Mouse (Mus musculus): ENCODE results near the gene Fermt3.
"Not testable (repeated sequence)": the region's sequence is repeated elsewhere in the genome, so short reads cannot be mapped to it uniquely, and the experiment has no call there.

The Fermt3 gene

GRCm38 (mm10) chr19:6991166-6991565, 28.1 kb downstream of the Fermt3 start:
- DNase-seq (ENCODE audit: extremely low spot score), result not testable (repeated sequence)

GRCm38 (mm10) chr19:6990712-6991111, 28.6 kb downstream of the Fermt3 start:
- DNase-seq (ENCODE audit: extremely low spot score), result no peak

- DNase-seq (ENCODE audit: extremely low spot score), result no peak
Observed at GRCm38 (mm10) chr19:6989251-6989650, 30.0 kb downstream of the Fermt3 start.

- DNase-seq (ENCODE audit: extremely low spot score), result no peak
Observed at GRCm38 (mm10) chr19:6987904-6988285, 31.4 kb downstream of the Fermt3 start.

- DNase-seq (ENCODE audit: extremely low spot score), result peak; percentile 81
Observed at GRCm38 (mm10) chr19:6987061-6987903, 32.0 kb downstream of the Fermt3 start, which contains the start of gene Vegfb. TSS of gene Vegfb (minus strand) at chr19:6987651.

- no peak for DNase-seq (ENCODE audit: extremely low spot score)
Observed at GRCm38 (mm10) chr19:6985951-6986708, 33.1 kb downstream of the Fermt3 start.

- no peak for DNase-seq (ENCODE audit: extremely low spot score)
Observed at GRCm38 (mm10) chr19:6985300-6985699, 34.0 kb downstream of the Fermt3 start.

GRCm38 (mm10) chr19:6983621-6984020, 35.6 kb downstream of the Fermt3 start:
- no peak for DNase-seq (ENCODE audit: extremely low spot score)

- no peak for DNase-seq (ENCODE audit: extremely low spot score)
Observed at GRCm38 (mm10) chr19:6981465-6981864, 37.8 kb downstream of the Fermt3 start.

GRCm38 (mm10) chr19:6980381-6981093, 38.7 kb downstream of the Fermt3 start, which contains the start of gene Fkbp2:
TSS of gene Fkbp2 (minus strand) at chr19:6980501.
- peak; percentile 99 for DNase-seq (ENCODE audit: extremely low spot score)

GRCm38 (mm10) chr19:6979486-6980380, 39.5 kb downstream of the Fermt3 start:
- DNase-seq (ENCODE audit: extremely low spot score), result peak; percentile 100

- peak; percentile 60 for DNase-seq (ENCODE audit: extremely low spot score)
Observed at GRCm38 (mm10) chr19:6979001-6979479, 40.2 kb downstream of the Fermt3 start.

GRCm38 (mm10) chr19:6978639-6978974, 40.7 kb downstream of the Fermt3 start:
- no peak for DNase-seq (ENCODE audit: extremely low spot score)

GRCm38 (mm10) chr19:6977759-6978638, 41.3 kb downstream of the Fermt3 start:
- DNase-seq (ENCODE audit: extremely low spot score), result no peak

- DNase-seq (ENCODE audit: extremely low spot score), result peak; percentile 77
Observed at GRCm38 (mm10) chr19:6975537-6976521, 43.4 kb downstream of the Fermt3 start, which contains the start of gene Plcb3. TSS of gene Plcb3 (minus strand) at chr19:6976470.

GRCm38 (mm10) chr19:6974211-6975205, 44.8 kb downstream of the Fermt3 start, which contains the start of gene Ppp1r14b:
TSS of gene Ppp1r14b (plus strand) at chr19:6974968.
- peak; percentile 95 for DNase-seq (ENCODE audit: extremely low spot score)

- DNase-seq (ENCODE audit: extremely low spot score), result no peak
Observed at GRCm38 (mm10) chr19:6973581-6974190, 45.6 kb downstream of the Fermt3 start.

All from embryo, embryonic 9.5 days (tissue).